Mouse (Mus musculus) Patski (cell line): ENCODE measurements around the gene Mroh9. TPM values are rescaled to one million over a fixed set of nuclear protein-coding genes. Genes with fewer than 3 reads are reported as not detected.

ENCODE experiments used
- ATAC-seq: fragments of 100-300 bp; one replicate; pipeline ENCODE4 v1.8.0; 2021
- CTCF ChIA-PET: fragments of 350-600 bp; sonication (Branson Sonifier 250); formaldehyde crosslinking; loops from one replicate; lab custom pipeline; 2022; ENCODE audit warnings: inconsistent platforms; lab: Charles Lee
- POLR2A ChIA-PET: fragments of 350-600 bp; sonication (Branson Sonifier 250); formaldehyde crosslinking; loops from one replicate; lab custom pipeline; 2022; ENCODE audit warnings: antibody characterized with exemption, inconsistent platforms; lab: Charles Lee
- DNase-seq: peaks from one replicate; pipeline ENCODE4 v3.0.0-alpha.2; 2011; ENCODE audit warnings: low read depth, low spot score
- H3K27me3 ChIP-seq: fragments of 371-371 bp; one replicate; pipeline ENCODE4 v1.5.1; 2021
- CTCF ChIP-seq: fragments of 100-300 bp; IDR thresholded peaks from one replicate; pipeline ENCODE4 v1.5.1; 2021
- in situ Hi-C: fragments of 300-500 bp; cut with MboI; formaldehyde crosslinking; loops from 3 replicates; pipeline ENCODE4 v1.11.1; 2018; ENCODE audit warnings: low pct_unique_long_range_greater_than_20kb, mixed read lengths
- polyA plus RNA-seq: library from polyadenylated mRNA; unstranded; gene quantifications from one replicate; pipeline ENCODE4 v1.2.3, GENCODE M21; 2021

Mroh9 gene
- polyA plus RNA-seq, 1 experiment from 2014 or later: not detected

DNA sequence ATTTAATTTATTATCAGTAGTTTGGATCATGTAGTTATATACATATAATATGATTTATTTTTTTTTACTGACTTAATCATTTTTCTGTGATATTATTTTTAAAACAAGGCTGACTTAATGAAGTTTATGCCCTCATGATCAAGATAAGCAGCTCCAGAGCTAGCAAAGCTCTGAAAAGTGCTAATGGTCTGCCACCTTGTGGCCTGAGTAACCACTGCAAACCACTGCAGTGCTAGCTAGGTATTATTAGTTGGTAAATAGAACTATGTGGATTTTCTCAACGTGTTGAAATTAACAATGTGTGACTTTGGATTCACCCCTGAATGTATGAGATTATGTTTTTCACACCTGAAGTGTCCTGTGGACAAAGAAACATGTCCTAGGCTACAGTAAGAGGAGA is 15.0 kb downstream of the Mroh9 start:
- ATAC-seq (no peak), DNase-seq (no peak)
- ChIA-PET POLR2A (no interaction called here), CTCF (interaction anchor here (0.7 to 1.4 kb wide), 4 partner anchors 15 to 180 kb away, joined by 3 to 6 read pairs (median 4); no protein-coding TSS in a partner anchor)
- in situ Hi-C loops: no loop called here
- peaks cover 51% of the 10 kb centered on the region for H3K27me3 ChIP-seq
- peak; percentile 91 for TF ChIP-seq CTCF

- in situ Hi-C loops: no loop called here
- TF ChIP-seq CTCF: no peak
- ChIA-PET POLR2A (interaction anchor here (0.5 kb wide), 1 partner anchor 162 kb away, joined by 3 read pairs; no protein-coding TSS in a partner anchor), CTCF (interaction anchor here (2.2 kb wide), 1 partner anchor 279 kb away, joined by 4 read pairs; no protein-coding TSS in a partner anchor)
- no peak for DNase-seq
- no peak for ATAC-seq
- H3K27me3 ChIP-seq: peaks cover 43% of the 10 kb centered on the region
These were observed 25.1 kb downstream of the Mroh9 start for GRCm38 (mm10) chr1:163060381-163060780.

DNA sequence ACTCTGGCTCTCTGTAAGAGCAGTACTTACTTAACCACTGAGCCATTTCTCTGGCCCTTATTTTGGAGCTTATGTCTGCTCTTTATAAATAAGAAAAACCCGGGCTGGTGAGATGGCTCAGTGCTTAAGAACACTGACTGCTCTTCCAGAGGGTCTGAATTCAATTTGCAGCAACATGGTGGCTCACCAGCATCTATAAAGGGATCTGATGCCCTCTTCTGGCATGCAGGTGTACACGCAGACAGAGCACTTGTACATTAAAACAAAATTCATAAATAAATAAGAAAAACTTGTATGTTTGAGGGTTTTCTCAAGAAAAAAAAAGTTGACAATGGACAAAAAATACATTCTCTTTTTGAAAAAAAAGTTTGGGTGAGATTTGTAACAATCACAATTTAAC is 28.1 kb downstream of the Mroh9 start:
- ChIA-PET CTCF (interaction anchor here (1.5 to 1.7 kb wide), 3 partner anchors 159 to 162 kb away, joined by 3 to 4 read pairs (median 4); partner anchors contain the start of gene Fmo2), POLR2A (no interaction called here)
- in situ Hi-C loops: loop anchor here (5.0 kb wide), 2 partner anchors 160 to 265 kb away; partner anchors contain the start of gene Fmo2
- DNase-seq: no peak
- H3K27me3 ChIP-seq: peaks cover 28% of the 10 kb centered on the region
- ATAC-seq: no peak
- peak; percentile 83 for TF ChIP-seq CTCF

DNA sequence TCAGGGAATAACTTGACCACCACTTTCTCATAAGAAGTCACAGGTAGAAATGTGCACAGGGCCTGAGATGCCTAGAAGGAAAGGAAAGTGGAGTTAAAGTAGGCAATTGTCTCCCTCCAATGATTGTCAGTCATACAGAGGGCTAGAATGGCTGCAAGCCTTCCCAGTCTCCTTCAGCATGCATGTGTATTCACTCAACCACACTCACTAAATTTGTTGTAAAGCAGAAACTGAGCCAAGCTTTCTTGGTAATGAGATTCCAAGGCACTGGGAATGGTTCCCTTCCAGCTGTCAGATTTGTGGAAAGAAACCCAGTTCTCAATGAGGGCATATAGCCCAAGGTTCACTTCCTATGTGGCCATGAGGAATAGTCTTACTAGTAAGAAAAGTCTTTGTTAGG is 29.8 kb downstream of the Mroh9 start:
- in situ Hi-C loops: loop anchor here (5.0 kb wide), 2 partner anchors 158 to 263 kb away; partner anchors contain the start of gene Fmo2
- ATAC-seq (no peak), DNase-seq (no peak)
- H3K27me3 ChIP-seq: peaks cover 27% of the 10 kb centered on the region
- CTCF ChIA-PET: interaction anchor here (1.1 to 1.7 kb wide), 2 partner anchors 160 to 208 kb away, joined by 3 to 4 read pairs; no protein-coding TSS in a partner anchor
- TF ChIP-seq CTCF: no peak
- POLR2A ChIA-PET: no interaction called here

DNA sequence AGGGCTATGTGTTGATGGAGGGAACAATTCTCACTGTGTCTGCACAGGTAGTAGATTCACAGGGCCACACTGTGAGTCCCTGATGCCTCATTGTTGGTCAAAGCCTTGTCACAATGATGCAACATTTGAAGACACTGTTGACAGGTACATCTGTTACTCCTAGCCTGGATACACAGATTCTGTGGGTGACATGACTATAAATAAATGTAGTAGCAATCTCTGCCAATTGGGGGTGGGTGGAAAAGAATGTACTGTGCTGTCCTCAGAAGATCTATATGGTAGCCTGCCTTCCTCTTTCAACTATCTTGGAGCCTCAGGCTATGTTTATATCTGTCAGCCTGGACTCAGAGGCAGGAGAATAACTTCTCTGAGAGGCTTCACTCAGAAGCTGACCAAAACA is 62.4 kb downstream of the Mroh9 start:
- DNase-seq: no peak
- CTCF ChIA-PET: no interaction called here
- in situ Hi-C loops: no loop called here
- H3K27me3 ChIP-seq: no peaks in the 10 kb centered on the region
- no peak for TF ChIP-seq CTCF
- POLR2A ChIA-PET: no interaction called here
- ATAC-seq: no peak

DNA sequence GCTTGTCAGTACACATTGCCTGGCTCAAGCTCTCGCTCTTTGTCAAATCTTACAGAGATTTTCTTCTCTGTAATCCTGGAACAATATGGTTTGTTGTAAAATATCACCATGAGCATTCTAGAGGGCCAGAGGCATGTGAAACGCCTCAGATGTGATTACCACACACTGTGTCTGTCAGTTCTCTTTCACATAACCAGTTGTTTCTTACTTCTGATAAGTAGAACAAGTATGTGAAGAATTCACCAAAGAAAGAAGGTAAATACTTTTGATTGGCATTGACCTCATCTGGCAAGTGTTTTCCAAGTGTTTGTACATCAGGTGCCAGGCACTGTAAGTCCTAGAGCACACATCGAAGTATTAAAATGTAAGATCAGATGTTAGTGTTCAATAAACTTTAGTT is 76.2 kb downstream of the Mroh9 start:
- CTCF ChIA-PET: no interaction called here
- ATAC-seq (no peak), DNase-seq (no peak)
- POLR2A ChIA-PET: no interaction called here
- H3K27me3 ChIP-seq: peaks cover 16% of the 10 kb centered on the region
- in situ Hi-C loops: no loop called here
- no peak for TF ChIP-seq CTCF

GRCm38 (mm10) chr1:163003496-163003895 is 82.0 kb downstream of the Mroh9 start:
- CTCF ChIA-PET: no interaction called here
- no peak for DNase-seq
- no peak for ATAC-seq
- in situ Hi-C loops: no loop called here
- POLR2A ChIA-PET: no interaction called here
- H3K27me3 ChIP-seq: peaks cover 17% of the 10 kb centered on the region
- no peak for TF ChIP-seq CTCF

DNA sequence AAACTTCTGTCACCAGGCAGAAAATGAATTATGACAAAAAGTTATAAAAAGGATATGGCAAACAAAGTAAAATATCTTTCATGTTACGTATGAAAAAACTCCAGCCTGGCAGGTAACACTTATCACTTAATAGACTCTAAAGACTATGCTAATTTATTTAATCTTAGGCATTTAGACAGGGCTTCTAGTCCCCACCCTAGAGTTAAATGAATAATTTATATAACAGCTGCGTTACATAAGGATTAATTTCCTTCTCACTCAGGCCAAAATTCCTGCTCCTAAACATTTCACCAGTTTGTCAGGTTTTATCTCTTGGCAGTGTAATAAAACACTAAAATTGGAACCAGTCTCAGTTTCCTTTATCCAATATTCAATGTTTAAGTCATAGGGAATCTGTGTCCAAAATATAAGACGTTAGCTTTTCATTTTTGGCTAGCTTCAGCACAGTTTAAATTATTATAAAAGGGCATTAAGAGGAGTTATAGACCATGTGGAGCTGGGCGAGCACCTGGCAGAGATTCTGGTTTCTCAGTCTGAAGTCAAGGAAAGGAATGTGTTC is 84.1 kb downstream of the Mroh9 start:
- ChIA-PET CTCF (interaction anchor here (1.8 kb wide), 1 partner anchor 16 kb away, joined by 4 read pairs; no protein-coding TSS in a partner anchor), POLR2A (no interaction called here)
- ATAC-seq (no peak), DNase-seq (no peak)
- in situ Hi-C loops: no loop called here
- TF ChIP-seq CTCF: no peak
- H3K27me3 ChIP-seq: peaks cover 17% of the 10 kb centered on the region

DNA sequence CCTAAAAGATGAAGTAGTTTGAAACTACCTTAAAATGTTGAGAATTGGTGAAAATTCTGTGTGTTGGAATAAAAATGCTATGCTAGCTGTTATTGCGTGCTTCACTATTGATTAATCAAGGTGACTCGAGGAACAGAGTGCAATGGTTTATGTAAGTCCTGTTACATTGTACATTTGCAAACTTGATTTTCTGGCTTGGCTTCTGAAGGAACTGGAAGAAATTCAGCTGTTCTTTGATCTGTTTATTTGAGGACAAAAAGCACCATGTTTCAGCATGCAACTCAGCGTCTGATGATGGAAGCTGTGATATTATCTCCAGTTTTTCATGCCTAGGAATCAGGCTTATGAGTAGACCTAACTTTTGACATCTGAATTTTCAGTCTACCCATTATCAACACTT is 97.9 kb downstream of the Mroh9 start:
- no peak for TF ChIP-seq CTCF
- ATAC-seq (no peak), DNase-seq (no peak)
- H3K27me3 ChIP-seq: peaks cover 38% of the 10 kb centered on the region
- ChIA-PET POLR2A (no interaction called here), CTCF (no interaction called here)
- in situ Hi-C loops: no loop called here

DNA sequence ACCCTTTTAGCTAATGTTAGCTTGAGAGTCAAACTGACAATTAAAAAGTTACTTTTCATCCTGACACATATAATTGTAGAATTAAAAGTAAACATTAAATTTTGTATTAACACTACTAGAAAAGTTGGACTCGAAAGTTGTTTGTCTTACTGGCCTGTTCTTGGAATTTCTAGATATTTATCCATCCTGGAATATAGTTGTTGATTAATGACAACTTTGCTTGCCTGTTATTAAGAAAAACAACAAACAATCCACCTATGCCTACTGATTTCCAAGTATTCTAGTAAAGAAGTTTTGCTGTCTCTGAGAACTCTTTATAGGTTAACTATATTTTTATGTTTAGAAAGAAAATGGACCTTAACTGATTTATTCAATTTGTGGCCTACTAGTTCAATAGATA is 98.7 kb downstream of the Mroh9 start:
- TF ChIP-seq CTCF: no peak
- DNase-seq (no peak), ATAC-seq (no peak)
- in situ Hi-C loops: no loop called here
- ChIA-PET POLR2A (no interaction called here), CTCF (no interaction called here)
- H3K27me3 ChIP-seq: peaks cover 38% of the 10 kb centered on the region

DNA sequence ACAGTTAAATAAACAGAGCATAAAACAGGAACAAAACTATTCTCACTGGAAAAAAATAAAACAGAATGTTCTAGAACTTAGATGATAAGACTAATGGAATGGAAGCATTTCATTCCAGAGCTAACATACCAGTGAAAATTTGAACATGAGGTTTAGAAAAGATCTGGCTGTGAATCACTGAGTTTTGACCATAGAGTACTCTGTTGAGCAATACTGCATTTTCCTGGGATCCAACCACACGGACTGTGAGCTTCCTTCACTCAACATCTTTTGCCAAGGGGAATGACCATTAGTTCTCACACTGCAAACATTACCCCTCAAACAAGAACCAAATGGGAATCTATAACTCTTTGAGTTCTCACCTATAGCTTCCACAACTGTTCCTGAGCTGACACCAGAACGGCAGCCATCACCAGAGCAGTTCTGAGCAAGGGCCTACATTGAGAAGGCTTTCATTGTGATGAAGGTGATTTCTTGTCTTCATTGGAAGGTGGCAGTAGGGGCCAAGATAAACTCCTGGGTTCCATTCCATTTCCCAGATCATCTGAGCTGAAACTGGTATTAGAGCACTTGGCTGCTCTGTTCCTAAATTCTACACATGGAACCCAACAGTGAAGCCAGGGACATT is 99.2 kb downstream of the Mroh9 start:
- no peak for TF ChIP-seq CTCF
- ChIA-PET CTCF (interaction anchor here (1.3 kb wide), 1 partner anchor 16 kb away, joined by 4 read pairs; no protein-coding TSS in a partner anchor), POLR2A (no interaction called here)
- peaks cover 38% of the 10 kb centered on the region for H3K27me3 ChIP-seq
- in situ Hi-C loops: no loop called here
- DNase-seq (no peak), ATAC-seq (no peak)
